Mouse (Mus musculus): Measurements from ENCODE around the gene Ick. TPM values are rescaled to one million over a fixed set of nuclear protein-coding genes. Genes with fewer than 3 reads are reported as not detected.

Gene Ick
- polyA plus RNA-seq, 1 experiment from 2014 or later, result 4.6 TPM

DNA sequence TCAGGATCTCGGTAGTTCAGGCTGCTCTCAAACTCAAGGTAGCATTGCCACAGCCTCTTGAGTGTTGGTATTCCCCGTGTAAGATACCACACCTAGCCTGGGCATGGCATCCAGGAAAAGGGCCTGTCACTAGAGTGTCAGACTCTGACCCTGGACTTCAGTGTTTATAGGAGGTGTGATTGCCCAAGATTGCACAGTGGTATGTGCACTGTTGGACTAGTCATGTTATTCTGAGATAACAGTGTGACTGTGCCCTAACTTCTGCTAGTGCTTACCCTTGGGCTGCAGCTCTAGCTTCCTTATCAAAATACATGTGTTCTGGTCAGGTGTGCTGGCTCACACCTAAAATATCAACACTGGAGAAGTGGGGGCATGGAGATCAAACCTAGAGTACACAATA is 8.7 kb downstream of the Ick start:
- 0 out of 2 replicates have a peak overlapping the region, but pooled peaks have one; percentile 21 for H3K4me2 ChIP-seq
- ATAC-seq (ENCODE audit: insufficient read depth), result peak; percentile 68
- peaks cover 53% of the 10 kb centered on the region for H3K4me1 ChIP-seq (replicated peaks)
- H3K9me3 ChIP-seq (replicated peaks), result no peaks in the 10 kb centered on the region
- WGBS (ENCODE audit: insufficient replicate concordance), result 48% methylated on average over 2 of the region's 2 CpGs
- no peak overlapping the region for H3K4me3 ChIP-seq (replicated peaks)
- H3K27me3 ChIP-seq, result no peaks in the 10 kb centered on the region
- peak overlapping the region; percentile 20 for H3K27ac ChIP-seq (replicated peaks)
- no peaks in the 10 kb centered on the region for H3K36me3 ChIP-seq (replicated peaks)
- no peak overlapping the region for H3K9ac ChIP-seq

- Histone ChIP-seq H3K4me1 (replicated peaks) (peaks cover 24% of the 10 kb centered on the region), H3K4me3 (replicated peaks) (no peak overlapping the region), H3K27ac (replicated peaks) (peak overlapping the region; percentile 22; the same call in 1 of the 2 replicates), H3K9me3 (replicated peaks) (no peaks in the 10 kb centered on the region), H3K9ac (no peak overlapping the region), H3K27me3 (no peaks in the 10 kb centered on the region), H3K36me3 (replicated peaks) (no peaks in the 10 kb centered on the region), H3K4me2 (no peak overlapping the region)
- 65% methylated on average over 8 of the region's 8 CpGs for WGBS (ENCODE audit: insufficient replicate concordance)
- ATAC-seq (ENCODE audit: insufficient read depth), result no peak
Measured at GRCm38 (mm10) chr9:78121358-78121757, 12.4 kb downstream of the Ick start.

DNA sequence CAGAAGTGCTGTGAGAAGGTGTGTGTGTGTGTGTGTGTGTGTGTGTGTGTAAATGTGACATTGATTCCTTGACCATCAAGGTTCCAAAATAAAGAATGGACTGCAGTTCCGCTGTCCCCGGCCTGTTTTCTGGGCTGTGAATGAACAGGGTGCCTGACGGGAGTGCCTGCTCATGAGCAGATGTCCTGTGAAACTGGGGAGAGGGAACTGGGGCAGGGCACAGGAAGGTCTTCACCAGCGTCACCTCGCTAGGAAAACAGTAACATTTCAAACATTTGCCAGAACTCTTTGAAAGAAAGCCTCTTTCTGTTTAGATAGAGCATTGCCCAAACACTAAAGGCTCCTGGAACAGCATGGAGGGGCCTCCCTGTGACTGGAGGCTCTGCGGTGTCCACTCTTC is 13.0 kb downstream of the Ick start:
- Histone ChIP-seq H3K9me3 (replicated peaks) (no peaks in the 10 kb centered on the region), H3K9ac (no peak overlapping the region), H3K27me3 (no peaks in the 10 kb centered on the region), H3K4me1 (replicated peaks) (peaks cover 22% of the 10 kb centered on the region), H3K27ac (replicated peaks) (peak overlapping the region; percentile 22; the same call in 1 of the 2 replicates), H3K4me3 (replicated peaks) (no peak overlapping the region), H3K36me3 (replicated peaks) (no peaks in the 10 kb centered on the region), H3K4me2 (no peak overlapping the region)
- no peak for ATAC-seq (ENCODE audit: insufficient read depth)
- WGBS (ENCODE audit: insufficient replicate concordance), result 65% methylated on average over 6 of the region's 6 CpGs

DNA sequence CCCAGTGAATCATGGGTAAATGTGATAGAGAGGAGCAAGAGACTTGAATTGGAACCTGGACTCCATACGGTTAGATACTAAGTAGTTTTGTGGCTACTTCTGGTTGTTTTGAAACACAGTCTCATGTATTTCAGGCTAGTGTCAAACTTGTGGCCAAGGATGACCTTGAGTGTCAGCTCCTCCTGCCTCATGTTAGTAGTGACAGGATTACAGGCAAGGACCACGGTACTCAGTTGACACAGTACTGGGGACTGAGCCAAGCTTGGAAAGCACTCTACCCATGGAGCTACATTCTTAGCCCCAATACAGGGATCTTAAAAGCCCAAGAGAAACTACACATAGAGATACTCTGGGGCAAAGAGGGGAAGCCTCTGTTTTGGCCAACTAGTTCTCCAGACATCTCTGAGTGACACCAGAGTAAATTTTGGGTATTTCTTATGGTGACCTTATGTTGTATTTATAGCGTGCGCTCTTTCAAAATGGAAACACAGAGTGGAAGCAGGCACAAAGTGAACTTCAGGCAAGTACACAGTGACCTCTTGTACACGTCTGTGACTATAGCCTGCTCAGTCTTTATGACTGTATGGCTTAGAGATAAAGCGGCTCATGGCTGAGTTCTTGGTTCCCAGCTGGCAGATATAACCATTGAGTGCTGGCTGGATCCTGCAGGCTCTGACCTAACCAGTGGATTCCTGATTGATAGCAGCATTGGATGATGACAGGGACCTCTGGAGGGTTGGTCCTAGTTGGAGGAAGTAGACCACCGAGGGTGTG is 14.1 kb downstream of the Ick start:
- Histone ChIP-seq H3K27me3 (no peaks in the 10 kb centered on the region), H3K9me3 (replicated peaks) (no peaks in the 10 kb centered on the region), H3K4me3 (replicated peaks) (no peak overlapping the region), H3K36me3 (replicated peaks) (no peaks in the 10 kb centered on the region), H3K4me2 (no peak overlapping the region), H3K9ac (no peak overlapping the region), H3K27ac (replicated peaks) (no peak overlapping the region), H3K4me1 (replicated peaks) (peaks cover 10% of the 10 kb centered on the region)
- 58% methylated on average over 7 of the region's 7 CpGs for WGBS (ENCODE audit: insufficient replicate concordance)
- ATAC-seq (ENCODE audit: insufficient read depth), result no peak

DNA sequence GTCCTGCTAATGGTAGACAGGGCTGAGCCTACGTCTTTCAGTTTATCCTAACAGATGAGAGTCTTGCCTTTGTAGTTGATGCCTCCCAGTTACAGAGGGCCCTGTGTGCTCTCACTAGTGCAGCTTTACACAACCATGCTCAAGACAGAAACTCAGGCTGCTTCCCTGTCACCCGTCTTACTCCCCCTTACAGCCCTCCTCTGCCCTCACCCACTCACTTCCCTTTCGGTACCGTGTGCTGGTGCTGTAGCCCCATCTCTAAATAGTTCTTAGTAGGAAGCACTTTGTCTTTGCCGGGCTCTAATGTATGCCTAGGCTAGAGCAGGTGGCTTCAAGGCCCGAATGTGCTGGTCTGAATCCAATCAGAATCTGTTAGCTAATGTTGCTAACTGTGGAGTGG is 15.3 kb downstream of the Ick start:
- no peaks in the 10 kb centered on the region for H3K27me3 ChIP-seq
- 57% methylated on average over 6 of the region's 6 CpGs for WGBS (ENCODE audit: insufficient replicate concordance)
- H3K9ac ChIP-seq, result no peak overlapping the region
- no peak overlapping the region for H3K4me2 ChIP-seq
- H3K27ac ChIP-seq (replicated peaks), result no peak overlapping the region
- H3K36me3 ChIP-seq (replicated peaks), result no peaks in the 10 kb centered on the region
- no peak overlapping the region for H3K4me3 ChIP-seq (replicated peaks)
- H3K4me1 ChIP-seq (replicated peaks), result peaks cover 8% of the 10 kb centered on the region; the same call in 1 of the 2 replicates
- ATAC-seq (ENCODE audit: insufficient read depth), result no peak
- H3K9me3 ChIP-seq (replicated peaks), result no peaks in the 10 kb centered on the region

DNA sequence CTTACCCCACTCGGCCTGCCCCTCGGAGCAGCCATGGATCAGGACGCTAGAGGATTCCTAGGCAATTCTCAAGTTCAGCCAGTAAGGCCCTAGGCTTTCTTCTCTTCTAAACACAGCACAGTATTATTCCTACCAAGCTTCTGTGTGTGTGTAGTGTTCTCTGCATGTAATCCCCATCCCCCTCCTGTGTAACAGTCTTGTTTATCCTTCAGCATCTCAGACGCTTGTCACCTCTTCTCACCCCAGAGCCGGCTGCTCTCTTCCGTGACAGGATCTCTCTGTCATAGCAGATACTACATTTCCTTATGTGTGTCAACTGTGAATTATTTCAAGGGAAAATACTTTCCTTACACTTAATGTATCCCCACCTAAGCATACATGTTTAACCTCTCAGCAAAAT is 17.0 kb downstream of the Ick start:
- Histone ChIP-seq H3K4me2 (no peak overlapping the region), H3K27me3 (no peaks in the 10 kb centered on the region), H3K9me3 (replicated peaks) (no peaks in the 10 kb centered on the region), H3K36me3 (replicated peaks) (no peaks in the 10 kb centered on the region), H3K4me1 (replicated peaks) (peaks cover 8% of the 10 kb centered on the region; the same call in 1 of the 2 replicates), H3K27ac (replicated peaks) (no peak overlapping the region), H3K9ac (no peak overlapping the region), H3K4me3 (replicated peaks) (no peak overlapping the region)
- ATAC-seq (ENCODE audit: insufficient read depth), result no peak
- 72% methylated on average over 6 of the region's 6 CpGs for WGBS (ENCODE audit: insufficient replicate concordance)

GRCm38 (mm10) chr9:78126643-78127042 is 17.7 kb downstream of the Ick start:
- Histone ChIP-seq H3K4me2 (no peak overlapping the region), H3K27ac (replicated peaks) (no peak overlapping the region), H3K4me1 (replicated peaks) (peaks cover 4% of the 10 kb centered on the region; the same call in 1 of the 2 replicates), H3K4me3 (replicated peaks) (no peak overlapping the region), H3K27me3 (no peaks in the 10 kb centered on the region), H3K9ac (no peak overlapping the region), H3K36me3 (replicated peaks) (peaks cover under 1% of the 10 kb centered on the region; the same call in 1 of the 2 replicates), H3K9me3 (replicated peaks) (no peaks in the 10 kb centered on the region)
- 79% methylated on average over 10 of the region's 10 CpGs for WGBS (ENCODE audit: insufficient replicate concordance)
- ATAC-seq (ENCODE audit: insufficient read depth), result no peak

DNA sequence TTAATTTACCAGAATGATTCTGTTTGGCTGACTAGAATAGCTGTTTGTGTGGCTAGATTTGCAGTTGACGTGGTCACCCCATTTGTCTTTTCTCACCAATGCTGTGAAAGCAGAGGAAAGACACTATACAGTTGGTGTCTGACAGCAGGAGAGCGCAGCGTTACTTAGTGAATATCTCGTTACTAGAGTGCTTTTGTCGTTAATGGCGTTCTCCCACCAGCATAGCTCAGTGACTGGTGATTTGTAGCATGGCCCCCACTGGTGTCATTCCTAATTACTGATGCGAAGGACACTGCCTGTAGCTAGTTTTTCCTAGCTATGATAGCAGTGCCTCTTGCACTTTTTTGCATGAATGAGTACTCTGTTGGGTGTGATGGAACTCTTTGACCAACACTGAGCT is 26.7 kb downstream of the Ick start:
- Histone ChIP-seq H3K4me3 (replicated peaks) (no peak overlapping the region), H3K36me3 (replicated peaks) (peaks cover 12% of the 10 kb centered on the region), H3K27me3 (no peaks in the 10 kb centered on the region), H3K27ac (replicated peaks) (no peak overlapping the region), H3K9ac (no peak overlapping the region), H3K9me3 (replicated peaks) (no peaks in the 10 kb centered on the region), H3K4me2 (no peak overlapping the region), H3K4me1 (replicated peaks) (no peaks in the 10 kb centered on the region)
- ATAC-seq (ENCODE audit: insufficient read depth), result no peak
- WGBS (ENCODE audit: insufficient replicate concordance), result 79% methylated on average over 7 of the region's 7 CpGs

DNA sequence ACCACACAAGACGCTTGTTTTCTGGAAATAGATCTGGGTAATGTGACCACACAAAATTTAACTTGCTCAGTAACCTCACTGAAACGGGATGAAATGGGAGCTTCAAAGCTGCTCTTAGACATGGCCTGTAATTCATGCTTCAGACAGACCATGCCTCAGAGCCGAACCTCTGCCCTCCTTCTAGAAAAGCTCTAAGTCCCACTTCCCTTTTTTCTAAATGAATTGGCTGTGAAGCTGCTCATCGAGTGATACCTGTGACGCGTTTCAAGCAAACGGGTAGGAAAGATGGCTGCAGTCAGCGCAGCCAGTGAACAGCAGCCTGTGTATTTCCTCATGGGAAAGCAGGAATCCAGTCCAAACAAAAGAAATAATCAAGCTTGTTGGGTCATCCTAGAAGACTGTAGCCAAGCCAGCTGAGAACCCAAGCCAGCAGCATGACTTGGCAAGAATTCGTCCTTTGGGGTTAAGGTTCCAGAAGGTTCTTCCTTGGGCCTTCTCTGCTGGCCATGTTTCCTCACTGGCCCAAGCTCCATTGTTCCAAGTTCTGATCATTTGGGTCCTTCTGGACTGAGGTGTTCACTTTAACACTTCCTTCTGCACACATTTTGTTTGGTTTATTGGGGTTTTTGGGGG is 29.2 kb downstream of the Ick start:
- no peak for ATAC-seq (ENCODE audit: insufficient read depth)
- 71% methylated on average over 9 of the region's 9 CpGs for WGBS (ENCODE audit: insufficient replicate concordance)
- Histone ChIP-seq H3K27ac (replicated peaks) (no peak overlapping the region), H3K9me3 (replicated peaks) (no peaks in the 10 kb centered on the region), H3K36me3 (replicated peaks) (peaks cover 19% of the 10 kb centered on the region), H3K27me3 (no peaks in the 10 kb centered on the region), H3K4me1 (replicated peaks) (no peaks in the 10 kb centered on the region), H3K4me2 (no peak overlapping the region), H3K4me3 (replicated peaks) (no peak overlapping the region), H3K9ac (no peak overlapping the region)

DNA sequence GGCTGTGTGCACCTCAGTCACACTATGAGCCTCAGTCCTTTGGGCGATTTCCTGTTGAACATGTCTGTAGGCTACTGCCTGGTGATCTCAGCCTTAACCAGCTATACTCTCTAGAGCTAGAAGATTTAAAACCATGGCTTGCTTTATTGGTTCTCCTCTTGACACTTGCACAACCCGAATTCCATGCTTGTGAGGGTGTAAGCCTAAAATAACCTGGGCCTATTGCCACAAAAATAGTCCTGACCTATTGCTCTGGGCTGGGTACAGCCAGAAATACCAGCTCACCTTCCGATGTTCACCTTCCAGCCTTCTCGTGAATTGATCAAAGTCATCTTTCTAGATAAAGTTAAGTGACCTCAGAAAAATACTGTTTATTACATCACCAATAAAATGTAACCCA is 30.5 kb downstream of the Ick start:
- WGBS (ENCODE audit: insufficient replicate concordance), result 59% methylated on average over 4 of the region's 4 CpGs
- no peaks in the 10 kb centered on the region for H3K4me1 ChIP-seq (replicated peaks)
- H3K9ac ChIP-seq, result no peak overlapping the region
- H3K4me2 ChIP-seq, result no peak overlapping the region
- ATAC-seq (ENCODE audit: insufficient read depth), result no peak
- no peak overlapping the region for H3K4me3 ChIP-seq (replicated peaks)
- H3K27ac ChIP-seq (replicated peaks), result no peak overlapping the region
- no peaks in the 10 kb centered on the region for H3K9me3 ChIP-seq (replicated peaks)
- no peaks in the 10 kb centered on the region for H3K27me3 ChIP-seq
- H3K36me3 ChIP-seq (replicated peaks), result peaks cover 27% of the 10 kb centered on the region

- Histone ChIP-seq H3K36me3 (replicated peaks) (peaks cover 23% of the 10 kb centered on the region), H3K4me1 (replicated peaks) (no peaks in the 10 kb centered on the region), H3K4me3 (replicated peaks) (no peak overlapping the region), H3K27ac (replicated peaks) (no peak overlapping the region), H3K9ac (no peak overlapping the region), H3K4me2 (no peak overlapping the region), H3K9me3 (replicated peaks) (no peaks in the 10 kb centered on the region), H3K27me3 (no peaks in the 10 kb centered on the region)
- 64% methylated on average over 4 of the region's 4 CpGs for WGBS (ENCODE audit: insufficient replicate concordance)
- ATAC-seq (ENCODE audit: insufficient read depth), result no peak
Measured at GRCm38 (mm10) chr9:78146099-78146498, 37.1 kb downstream of the Ick start.
